Mouse (Mus musculus) spleen, postnatal 36 days (tissue): ENCODE data around the gene Olfr715b.
"Not testable (repeated sequence)": the region's sequence is repeated elsewhere in the genome, so short reads cannot be mapped to it uniquely, and the experiment has no call there.

Experiments
- DNase-seq, 2 experiments: peaks; one replicate each; pipeline ENCODE4 v3.0.0; 2022; ENCODE audit warnings: low spot score in 2 of 2, mixed read lengths in 1 of 2

The Olfr715b gene

DNA sequence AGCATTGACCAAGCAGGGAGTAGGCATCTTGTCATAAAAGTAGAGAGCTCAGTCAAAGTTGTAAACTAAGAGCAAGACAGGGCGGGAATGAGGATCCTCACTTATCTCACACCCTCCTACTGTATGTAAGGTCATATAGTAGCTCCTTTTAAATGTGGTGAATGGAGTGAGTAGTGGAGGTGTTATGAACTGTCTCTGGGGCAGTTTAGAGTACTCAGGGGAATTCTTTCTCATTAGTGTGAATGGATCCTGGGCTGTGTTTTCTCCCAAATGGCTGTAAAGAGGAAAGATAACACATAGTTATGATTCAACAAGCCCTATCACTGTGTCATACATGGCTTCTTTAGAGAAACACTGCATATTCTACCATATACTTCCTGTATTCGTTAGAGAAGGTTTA lies at the start of gene Olfr715b:
TSS of gene Olfr715b (minus strand) at position 101 of the 400 bp plus-strand sequence.
- not testable (repeated sequence) for DNase-seq

DNA sequence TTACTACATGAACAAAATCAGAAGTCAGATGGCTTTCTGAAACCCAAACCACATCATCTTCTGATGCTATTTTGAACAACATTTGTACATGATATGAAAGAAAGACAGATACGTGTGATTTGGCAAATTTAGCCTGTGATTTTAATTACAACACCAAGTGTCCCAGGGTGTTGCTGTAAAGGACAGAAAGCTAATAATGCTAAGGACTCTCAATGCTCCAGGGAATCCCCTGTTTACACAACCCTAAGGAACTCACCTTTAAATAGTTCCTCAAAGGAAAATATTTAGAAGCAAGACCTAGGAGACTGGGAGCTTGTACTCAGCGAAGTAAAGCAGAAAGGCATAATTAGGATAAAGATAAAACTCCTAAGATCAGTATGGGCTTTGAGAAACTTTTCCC lies 27.9 kb upstream of the Olfr715b start, which contains the start of gene Olfr716:
TSS of gene Olfr716 (plus strand) at position 301 of the 400 bp plus-strand sequence.
- DNase-seq = not testable (repeated sequence)

DNA sequence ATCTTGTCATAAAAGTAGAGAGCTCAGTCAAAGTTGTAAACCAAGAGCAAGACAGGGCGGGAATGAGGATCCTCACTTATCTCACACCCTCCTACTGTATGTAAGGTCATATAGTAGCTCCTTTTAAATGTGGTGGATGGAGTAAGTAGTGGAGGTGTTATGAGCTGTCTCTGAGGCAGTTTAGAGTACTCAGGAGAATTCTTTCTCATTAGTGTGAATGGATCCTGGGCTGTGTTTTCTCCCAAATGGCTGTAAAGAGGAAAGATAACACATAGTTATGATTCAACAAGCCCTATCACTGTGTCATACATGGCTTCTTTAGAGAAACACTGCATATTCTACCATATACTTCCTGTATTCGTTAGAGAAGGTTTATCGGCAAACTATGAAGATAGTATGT lies 20.8 kb upstream of the Olfr715b start, which contains the start of gene Olfr715:
TSS of gene Olfr715 (minus strand) at position 101 of the 400 bp plus-strand sequence.
- not testable (repeated sequence) for DNase-seq

DNA sequence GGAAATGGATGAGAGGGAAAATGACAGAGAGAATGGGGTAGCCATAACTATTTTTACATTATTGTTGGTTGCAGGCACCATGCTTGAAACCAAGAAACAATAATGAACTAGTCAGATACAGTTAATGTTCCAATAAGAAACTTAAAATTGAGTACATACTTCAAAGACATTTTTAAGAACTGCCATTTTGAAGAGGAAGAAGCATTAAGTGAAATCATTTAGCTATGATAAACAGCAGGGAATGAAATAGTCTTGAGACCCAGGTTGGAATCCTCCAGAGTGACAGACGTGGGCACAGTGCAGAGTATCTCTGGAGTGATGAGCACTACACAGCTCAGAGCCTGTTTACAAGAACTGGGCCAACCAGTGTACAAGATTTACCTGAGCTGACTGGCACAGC lies 17.2 kb downstream of the Olfr715b start, which contains the start of gene Olfr17:
TSS of gene Olfr17 (plus strand) at position 301 of the 400 bp plus-strand sequence.
- no peak for DNase-seq

DNA sequence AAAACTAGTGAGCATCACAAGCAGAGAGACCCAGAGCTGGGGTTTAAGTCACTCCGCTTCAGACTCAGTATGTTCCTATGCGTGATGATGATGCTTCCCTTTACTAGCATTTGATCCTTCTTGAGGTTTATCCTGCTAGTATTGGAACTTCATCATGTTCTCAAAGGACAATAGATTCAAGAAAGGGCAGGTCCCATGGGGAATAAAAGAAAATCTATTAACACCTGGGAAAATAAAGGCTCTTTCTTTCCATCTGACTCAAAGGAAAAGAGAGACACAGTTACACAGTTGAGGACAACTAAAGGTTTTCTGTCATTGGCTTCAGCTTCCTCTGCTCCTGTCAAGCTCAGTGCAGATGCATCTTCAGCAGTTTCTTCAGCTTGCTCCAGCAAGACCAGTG lies 39.5 kb downstream of the Olfr715b start, which contains the start of gene Olfr714:
TSS of gene Olfr714 (plus strand) at position 301 of the 400 bp plus-strand sequence.
- no peak for DNase-seq
